Mouse (Mus musculus) thymus, postnatal 0 days (tissue): ENCODE measurements around the gene Ccdc28a. TPM values are rescaled to one million over a fixed set of nuclear protein-coding genes. Genes with fewer than 3 reads are reported as not detected.

Source experiments
- DNase-seq: peaks from one replicate; pipeline ENCODE4 v3.0.0-alpha.2; 2015; ENCODE audit warnings: low spot score
- polyA plus RNA-seq: library from polyadenylated mRNA; unstranded; fragments of >200 nt; fragmentation: Nextera tagmentation; extraction: Ambion mirVana; gene quantifications from 2 replicates; pipeline ENCODE4 v1.2.1, GENCODE M21; 2015

Gene Ccdc28a
- 25.9 and 29.2 TPM in 2 replicates for polyA plus RNA-seq

GRCm38 (mm10) chr10:18234560-18235401, at the start of gene Ccdc28a:
Gene Ccdc28a (minus strand): TSS chr10:18234998.
- peak; percentile 96 for DNase-seq

GRCm38 (mm10) chr10:18283991-18284390, 49.2 kb upstream of the Ccdc28a start:
- no peak for DNase-seq

DNA sequence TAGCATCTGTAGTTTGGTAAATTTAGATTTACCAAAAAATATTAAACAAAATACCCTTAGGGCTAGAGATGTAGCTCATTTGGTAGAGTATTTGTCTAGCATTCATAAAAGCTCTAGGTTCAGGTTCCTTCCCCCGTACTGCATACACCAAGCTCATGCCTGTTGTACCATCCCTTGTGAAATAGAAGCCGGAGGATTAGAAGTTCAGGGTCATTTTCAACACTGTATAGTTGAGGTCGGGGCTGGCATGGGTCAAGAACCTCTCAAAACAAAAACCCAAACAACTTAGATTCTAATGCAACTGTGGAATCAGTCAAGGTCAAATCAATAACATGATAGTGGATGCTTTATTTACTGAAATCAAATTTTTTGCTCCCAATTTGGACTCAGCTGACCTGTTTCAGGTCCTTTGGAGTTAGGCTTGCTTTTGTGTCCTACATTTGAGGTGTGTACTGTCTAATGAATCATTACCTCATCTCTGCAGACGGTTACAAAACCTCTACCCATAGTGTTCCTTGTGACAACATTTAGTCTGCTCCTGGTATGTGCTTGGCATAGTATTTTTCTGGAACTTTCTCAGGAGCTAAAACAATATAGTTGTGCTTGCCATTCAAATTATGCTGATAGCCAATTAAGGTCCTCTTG, 41.4 kb upstream of the Ccdc28a start:
- no peak for DNase-seq

DNA sequence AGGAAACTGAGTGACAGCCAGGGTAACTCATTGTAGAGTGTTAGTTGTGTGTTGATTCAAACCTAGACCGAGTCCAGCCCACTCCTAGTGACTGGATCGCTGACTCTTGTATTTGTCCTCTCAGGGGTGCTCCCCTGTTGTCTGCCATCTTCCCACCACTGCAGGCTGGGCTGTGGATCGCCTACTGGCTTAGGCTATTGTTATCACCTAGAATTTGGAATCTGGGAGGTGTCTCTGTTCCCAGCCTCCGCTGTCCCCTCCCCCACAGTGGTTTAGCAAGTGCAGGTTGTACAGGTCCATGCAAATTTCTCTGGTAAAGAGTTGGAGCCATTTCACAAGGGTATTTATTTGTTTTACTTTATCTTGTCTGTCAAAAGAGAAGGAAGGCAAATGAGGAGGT, 16.5 kb upstream of the Ccdc28a start:
- DNase-seq = no peak

DNA sequence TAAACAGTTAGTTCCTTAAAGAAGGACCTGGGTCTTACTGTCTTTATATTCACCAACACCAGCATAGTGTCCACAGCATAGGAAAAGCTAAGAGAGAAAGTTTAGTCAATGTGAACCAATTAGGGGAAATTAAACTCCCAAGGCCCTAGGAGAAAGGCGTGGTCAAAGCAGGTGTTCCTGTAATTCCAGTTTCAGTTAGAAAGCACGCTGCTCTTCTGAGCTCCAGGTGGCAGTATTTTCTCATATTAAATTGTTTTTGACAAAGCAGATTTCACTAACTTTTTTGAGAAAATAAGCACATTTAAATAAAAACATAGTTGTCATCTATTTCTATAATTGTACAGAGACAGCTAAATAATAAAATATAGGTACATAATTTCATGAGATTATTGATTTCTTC, 8.8 kb upstream of the Ccdc28a start:
- DNase-seq = no peak

DNA sequence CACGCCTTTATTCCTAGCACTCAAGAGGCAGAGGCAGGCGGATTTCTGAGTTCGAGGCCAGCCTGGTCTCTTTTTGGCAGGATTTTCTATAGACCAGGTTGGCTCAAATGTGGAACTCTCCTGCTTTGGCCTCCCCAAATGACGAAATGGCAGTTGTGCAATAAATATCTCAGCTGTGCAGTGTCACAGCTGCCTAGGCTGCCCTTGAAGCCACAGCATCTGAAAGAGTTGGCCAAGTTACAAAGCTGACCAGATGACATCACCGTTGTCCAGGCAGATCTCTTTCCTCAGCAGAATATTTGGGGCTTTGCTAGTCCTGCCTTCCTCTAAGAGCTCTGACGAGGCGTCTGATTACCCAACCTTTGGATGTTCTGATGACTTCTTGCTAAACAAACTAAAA, 2.4 kb upstream of the Ccdc28a start:
- no peak for DNase-seq

DNA sequence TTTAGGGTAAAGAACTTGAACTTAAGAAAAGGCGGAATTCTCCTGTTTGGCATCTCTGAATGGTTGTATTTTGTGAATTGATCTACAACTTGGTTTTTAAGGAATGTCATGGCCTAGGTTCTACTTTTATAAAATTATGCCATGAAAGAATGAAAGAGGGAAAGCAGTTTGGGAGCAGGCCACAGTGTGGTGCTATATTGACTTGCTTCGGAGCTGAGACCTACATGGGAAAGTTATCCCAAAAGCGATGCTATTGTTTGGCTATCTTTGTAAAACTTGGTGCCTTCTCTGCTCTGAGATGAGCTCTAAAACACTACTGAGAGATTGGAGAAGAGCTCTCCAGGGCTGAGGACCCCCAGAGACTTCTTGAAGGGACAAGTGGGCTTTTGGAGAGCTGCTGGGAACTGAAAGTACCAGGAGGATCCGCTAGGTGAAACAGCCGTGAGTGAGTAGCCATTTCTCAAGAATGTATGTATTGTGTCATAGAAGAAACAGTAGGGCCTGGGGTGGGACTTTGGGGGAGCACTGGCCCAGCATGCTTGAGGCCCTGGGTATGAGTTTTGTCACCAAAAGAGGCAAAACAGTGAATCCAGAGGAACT, 1.6 kb upstream of the Ccdc28a start:
- no peak for DNase-seq

DNA sequence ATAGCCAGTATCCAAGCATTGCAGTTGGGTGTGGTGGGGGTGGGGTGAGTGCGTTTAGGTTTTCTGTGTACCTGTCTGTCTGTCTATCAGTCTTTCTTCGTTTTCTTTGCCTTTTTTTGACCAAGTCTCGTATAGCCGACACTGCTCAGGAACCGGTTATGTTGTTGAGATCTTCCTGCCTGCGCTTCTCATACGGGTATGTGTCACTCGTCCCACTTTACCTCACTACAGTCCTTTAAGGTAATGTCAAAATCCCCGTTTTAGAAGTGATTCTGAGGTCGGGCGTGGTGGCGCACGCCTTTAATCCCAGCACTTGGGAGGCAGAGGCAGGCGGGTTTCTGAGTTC, 577 bp upstream of the Ccdc28a start:
- DNase-seq = no peak

- peak; percentile 15 for DNase-seq
Measured at GRCm38 (mm10) chr10:18233891-18234290, 907 bp downstream of the Ccdc28a start.

DNA sequence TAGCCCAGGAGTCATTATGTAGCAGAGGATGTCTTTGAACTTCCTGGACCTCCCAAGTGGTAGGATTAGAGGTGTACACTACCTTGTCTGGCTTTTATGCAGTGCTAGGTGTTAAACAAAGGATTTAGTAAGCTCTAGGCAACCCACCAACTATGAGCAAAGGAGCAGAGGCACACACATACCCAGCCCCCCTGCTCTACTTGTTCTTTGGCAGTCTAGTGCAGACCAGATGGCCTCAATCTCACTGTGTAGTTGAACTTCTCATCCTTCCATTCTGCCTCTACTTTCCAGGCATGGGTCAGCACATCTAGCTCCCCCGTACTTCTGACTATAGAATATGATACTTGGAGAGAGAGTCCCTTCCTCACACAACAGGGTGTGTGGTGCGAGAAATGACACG, 10.4 kb downstream of the Ccdc28a start:
- no peak for DNase-seq

GRCm38 (mm10) chr10:18219351-18219750, 15.4 kb downstream of the Ccdc28a start:
- DNase-seq = no peak

- DNase-seq = no peak
Measured at GRCm38 (mm10) chr10:18214124-18214523, 20.7 kb downstream of the Ccdc28a start.

DNA sequence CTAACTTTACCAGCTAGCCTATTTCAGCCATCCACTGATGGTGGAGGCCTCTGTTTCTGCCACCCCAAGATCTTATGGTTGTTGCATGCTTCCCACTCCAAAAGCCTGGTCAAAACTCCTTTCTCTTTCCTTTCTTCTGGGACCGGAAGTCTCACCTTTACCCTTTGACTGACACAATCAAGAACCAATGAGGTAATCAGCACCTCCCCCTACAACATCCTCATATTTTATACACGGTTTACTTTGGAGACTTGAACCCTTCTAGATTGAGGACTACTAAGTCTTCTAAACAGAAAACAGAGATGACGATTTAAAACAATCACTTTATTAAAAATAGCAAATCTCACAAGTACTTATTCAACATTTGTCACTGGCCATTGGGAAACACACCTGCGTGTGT, 21.4 kb downstream of the Ccdc28a start:
- no peak for DNase-seq

- peak; percentile 62 for DNase-seq
Measured at GRCm38 (mm10) chr10:18210726-18211125, 24.1 kb downstream of the Ccdc28a start, which contains the start of gene Ect2l. Gene Ect2l (minus strand): TSS chr10:18210890.

DNA sequence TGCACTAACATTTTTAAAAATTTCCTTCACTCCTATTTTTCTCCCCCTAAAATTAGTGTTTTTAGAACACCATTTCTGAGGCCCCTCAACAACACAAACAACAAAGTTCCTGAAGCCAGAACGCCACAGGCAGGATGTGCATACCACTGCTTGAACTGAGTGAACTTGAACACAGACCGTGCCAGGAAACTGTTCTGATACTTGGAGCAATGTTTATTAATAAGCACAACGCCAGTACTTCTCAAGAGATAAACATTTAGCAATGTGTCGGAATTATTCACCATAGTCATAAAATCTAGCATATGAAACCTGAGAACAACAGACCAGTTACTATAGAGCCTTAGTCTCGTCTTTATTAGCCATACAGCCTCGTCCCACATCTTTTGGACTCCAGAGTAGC, 24.7 kb downstream of the Ccdc28a start:
- DNase-seq = no peak

GRCm38 (mm10) chr10:18204067-18204466, 30.7 kb downstream of the Ccdc28a start:
- no peak for DNase-seq

GRCm38 (mm10) chr10:18202401-18202800, 32.4 kb downstream of the Ccdc28a start:
- DNase-seq = no peak

GRCm38 (mm10) chr10:18200656-18201055, 34.1 kb downstream of the Ccdc28a start:
- DNase-seq = no peak

DNA sequence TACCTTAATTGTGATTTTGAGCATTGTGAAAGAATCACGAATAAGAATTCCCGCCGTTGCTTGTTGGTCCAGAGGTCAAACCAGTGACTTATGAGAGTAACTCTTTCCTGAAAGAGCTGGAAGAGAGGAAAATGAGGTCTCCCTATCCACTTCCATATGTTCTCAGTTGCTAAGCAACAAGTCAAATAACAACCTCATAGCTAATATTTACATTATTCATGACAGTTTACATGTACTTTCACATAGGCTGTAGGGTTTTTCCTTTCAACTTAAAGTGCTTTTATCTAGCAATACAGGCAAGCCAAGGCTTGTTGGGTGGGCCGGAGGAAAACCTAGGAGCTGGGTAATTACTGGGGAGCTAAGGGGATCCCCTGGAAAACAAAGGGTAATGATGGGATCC, 34.9 kb downstream of the Ccdc28a start:
- no peak for DNase-seq

DNA sequence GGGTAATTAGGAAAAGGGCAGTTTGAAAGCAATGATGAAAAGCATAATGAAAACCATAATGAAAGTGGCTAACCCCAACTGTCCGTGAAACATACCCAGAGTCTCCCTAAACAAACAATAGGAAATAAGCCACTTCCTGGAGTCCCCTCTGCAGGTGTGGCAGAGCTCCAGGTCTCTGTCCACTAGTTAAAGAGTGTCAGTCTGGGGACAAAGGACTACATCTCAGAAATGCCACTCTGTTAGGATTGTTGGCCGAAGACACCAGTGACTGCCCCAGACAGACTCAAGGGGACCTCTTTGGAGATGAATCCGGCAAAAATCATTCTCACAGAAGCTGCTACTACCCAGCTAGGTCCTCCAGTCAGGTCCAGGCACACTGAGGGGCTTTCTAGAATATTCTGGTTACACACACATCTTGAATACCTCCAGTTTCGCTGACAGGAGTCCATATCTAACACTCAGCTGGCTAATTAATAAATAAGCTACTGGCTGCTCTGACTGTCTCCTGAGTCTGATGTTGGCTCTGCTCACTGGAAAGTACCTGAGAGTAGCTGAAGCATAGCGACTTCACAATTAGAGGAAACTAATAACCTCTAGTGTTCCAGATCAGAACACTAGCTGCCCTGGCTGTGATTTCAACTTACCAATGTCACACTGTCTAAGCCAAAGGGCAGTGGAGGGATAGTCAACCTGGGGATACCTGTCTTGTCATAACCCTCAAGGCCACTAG, 36.3 kb downstream of the Ccdc28a start:
- no peak for DNase-seq

DNA sequence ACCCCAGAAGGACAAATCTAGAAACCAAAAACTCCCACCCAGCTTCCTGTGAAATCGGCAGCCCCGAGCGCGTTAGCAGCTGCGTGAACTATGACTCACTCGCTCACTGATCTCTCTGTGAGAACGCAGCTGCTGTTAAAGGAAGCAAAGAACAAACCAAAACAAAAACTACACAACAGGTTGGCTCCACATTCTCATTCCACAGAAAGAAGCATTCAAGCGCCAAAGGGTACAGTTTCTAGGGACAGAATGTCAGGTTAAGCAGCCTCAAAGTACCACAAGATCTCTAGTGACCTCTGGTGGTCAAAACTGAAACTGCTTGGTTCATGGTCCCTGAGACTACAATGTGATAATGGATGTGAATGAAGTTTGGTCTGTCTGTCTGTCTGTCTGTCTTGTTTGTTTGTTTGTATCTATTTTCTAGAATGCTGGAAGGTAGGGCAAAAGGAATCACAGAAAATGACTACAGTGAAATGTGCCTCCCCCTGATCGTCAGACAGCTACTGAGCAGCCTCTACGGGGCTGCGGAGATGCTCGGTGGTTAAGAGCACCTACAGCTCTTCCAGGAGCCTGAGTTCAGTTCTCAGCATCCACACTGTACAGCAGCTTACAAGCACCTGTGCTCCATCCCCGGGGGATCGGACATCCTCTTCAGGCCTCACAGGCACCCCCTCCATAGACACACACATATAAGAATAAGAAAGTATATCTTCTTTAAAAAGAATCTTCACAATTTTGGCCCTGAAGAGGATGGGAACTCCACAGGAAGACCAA, 37.4 kb downstream of the Ccdc28a start:
- DNase-seq = peak; percentile 83
